Mouse (Mus musculus): ENCODE data around the gene C730034F03Rik. TPM values are rescaled to one million over a fixed set of nuclear protein-coding genes. Genes with fewer than 3 reads are reported as not detected.
"Not testable (repeated sequence)": the region's sequence is repeated elsewhere in the genome, so short reads cannot be mapped to it uniquely, and the experiment has no call there.

C730034F03Rik gene
- polyA plus RNA-seq, 1 experiment from 2014 or later = 6.7 TPM

GRCm38 (mm10) chr15:89421938-89422337, 7.5 kb upstream of the C730034F03Rik start:
- no peak overlapping the region for H3K4me2 ChIP-seq
- 0 out of 2 replicates have a peak, but pooled peaks cover 3% of the 10 kb centered on the region for H3K4me1 ChIP-seq
- H3K27ac ChIP-seq = no peak overlapping the region
- no peak overlapping the region for H3K4me3 ChIP-seq
- H3K9me3 ChIP-seq (replicated peaks) = no peaks in the 10 kb centered on the region
- 95% methylated on average over 9 of the region's 9 CpGs for WGBS
- H3K9ac ChIP-seq = no peak overlapping the region
- H3K27me3 ChIP-seq = no peaks in the 10 kb centered on the region
- H3K36me3 ChIP-seq (ENCODE audit: poor library complexity, severe bottlenecking) = peaks cover 77% of the 10 kb centered on the region
- ATAC-seq = no peak

- 89% methylated on average over 8 of the region's 8 CpGs for WGBS
- no peak for ATAC-seq
These were observed 4.8 kb upstream of the C730034F03Rik start for GRCm38 (mm10) chr15:89424621-89425020.

GRCm38 (mm10) chr15:89425711-89426121, 3.7 kb upstream of the C730034F03Rik start, which contains the start of gene Cpt1b:
Cpt1b (minus strand) TSS chr15:89425863.
- peaks cover 13% of the 10 kb centered on the region for H3K4me1 ChIP-seq
- H3K4me2 ChIP-seq = no peak within 1 kb of the TSS
- peaks cover 53% of the 10 kb centered on the region for H3K36me3 ChIP-seq (ENCODE audit: poor library complexity, severe bottlenecking)
- no peaks in the 10 kb centered on the region for H3K9me3 ChIP-seq (replicated peaks)
- no peak within 1 kb of the TSS for H3K9ac ChIP-seq
- no peak within 1 kb of the TSS for H3K27ac ChIP-seq
- H3K4me3 ChIP-seq = no peak within 1 kb of the TSS
- H3K27me3 ChIP-seq = no peaks in the 10 kb centered on the region
- no peak for ATAC-seq
- WGBS = 24% methylated on average over 6 of the region's 6 CpGs

More at GRCm38 (mm10) chr15:89424621-89425020, 4.8 kb upstream of the C730034F03Rik start:
- Histone ChIP-seq H3K27me3 (no peaks in the 10 kb centered on the region), H3K36me3 (ENCODE audit: poor library complexity, severe bottlenecking) (peaks cover 64% of the 10 kb centered on the region), H3K4me2 (no peak overlapping the region), H3K9me3 (replicated peaks) (no peaks in the 10 kb centered on the region), H3K4me1 (peaks cover 13% of the 10 kb centered on the region), H3K9ac (no peak overlapping the region), H3K27ac (no peak overlapping the region), H3K4me3 (no peak overlapping the region)

DNA sequence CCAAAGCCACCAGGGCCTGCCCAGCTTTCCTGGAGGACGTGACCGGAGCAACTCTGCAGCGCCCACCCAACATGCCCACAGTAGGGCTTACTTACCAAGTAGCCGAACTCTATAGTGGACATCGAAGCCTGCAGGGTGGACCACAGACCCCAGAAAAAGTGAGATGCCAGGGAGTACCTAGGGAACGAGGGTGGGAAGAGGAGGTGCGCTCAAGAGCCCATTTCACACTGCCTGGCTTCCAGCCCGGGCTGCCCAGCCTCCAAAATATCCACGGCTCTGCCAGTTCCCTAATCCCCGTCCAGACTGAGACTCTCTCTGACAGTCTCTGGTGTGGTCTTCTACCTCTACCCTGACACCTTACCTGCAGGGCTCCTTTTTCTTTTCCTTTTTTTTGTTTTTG, 2.7 kb upstream of the C730034F03Rik start:
- Histone ChIP-seq H3K4me3 (no peak overlapping the region), H3K27ac (no peak overlapping the region), H3K36me3 (ENCODE audit: poor library complexity, severe bottlenecking) (peaks cover 51% of the 10 kb centered on the region), H3K27me3 (no peaks in the 10 kb centered on the region), H3K9me3 (replicated peaks) (no peaks in the 10 kb centered on the region), H3K4me2 (no peak overlapping the region), H3K9ac (no peak overlapping the region), H3K4me1 (peaks cover 18% of the 10 kb centered on the region)
- 90% methylated on average over 10 of the region's 10 CpGs for WGBS
- ATAC-seq = no peak

DNA sequence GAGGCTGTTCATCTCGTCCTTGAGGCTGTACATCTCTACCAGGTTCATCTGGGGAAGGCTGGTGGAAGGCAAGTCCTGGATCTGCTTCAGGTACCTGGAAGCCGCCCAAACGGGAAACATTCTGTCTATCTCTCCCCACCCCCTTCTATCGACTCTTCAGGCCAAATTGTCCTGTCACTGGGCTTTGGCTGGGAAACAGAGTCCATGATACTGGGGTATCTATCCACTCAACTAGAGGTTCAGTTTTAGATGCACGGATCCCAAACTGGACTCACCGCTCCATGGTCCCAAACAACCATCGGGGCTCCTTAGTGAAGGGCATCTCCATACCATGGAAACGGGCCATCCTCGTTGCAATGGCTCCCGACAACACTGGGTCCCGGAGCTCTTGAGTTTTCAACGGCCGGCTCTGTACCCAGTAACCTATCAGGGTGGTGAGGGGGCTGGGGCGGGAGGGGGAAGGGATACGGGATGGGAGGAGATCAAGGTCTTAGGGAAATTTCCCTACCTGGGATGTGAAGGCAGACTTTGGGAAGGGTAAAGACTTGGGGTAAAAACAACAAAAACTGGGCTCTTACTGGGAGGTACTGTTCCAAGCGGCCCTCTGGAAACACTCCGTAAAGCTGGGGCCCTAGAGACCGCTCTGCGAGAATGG, 1.1 kb upstream of the C730034F03Rik start:
- Histone ChIP-seq H3K4me1 (peaks cover 18% of the 10 kb centered on the region), H3K4me2 (peak overlapping the region; percentile 93), H3K36me3 (ENCODE audit: poor library complexity, severe bottlenecking) (peaks cover 46% of the 10 kb centered on the region), H3K4me3 (peak overlapping the region; percentile 73), H3K9me3 (replicated peaks) (no peaks in the 10 kb centered on the region), H3K27me3 (no peaks in the 10 kb centered on the region), H3K27ac (no peak overlapping the region; the same call in 1 of the 2 replicates), H3K9ac (peak overlapping the region; percentile 80)
- 80% methylated on average over 19 of the region's 19 CpGs for WGBS
- ATAC-seq = no peak

- ATAC-seq = peak; percentile 69
- 2% methylated on average over 22 of the region's 22 CpGs for WGBS
These were observed 503 bp upstream of the C730034F03Rik start for GRCm38 (mm10) chr15:89428821-89429351.

DNA sequence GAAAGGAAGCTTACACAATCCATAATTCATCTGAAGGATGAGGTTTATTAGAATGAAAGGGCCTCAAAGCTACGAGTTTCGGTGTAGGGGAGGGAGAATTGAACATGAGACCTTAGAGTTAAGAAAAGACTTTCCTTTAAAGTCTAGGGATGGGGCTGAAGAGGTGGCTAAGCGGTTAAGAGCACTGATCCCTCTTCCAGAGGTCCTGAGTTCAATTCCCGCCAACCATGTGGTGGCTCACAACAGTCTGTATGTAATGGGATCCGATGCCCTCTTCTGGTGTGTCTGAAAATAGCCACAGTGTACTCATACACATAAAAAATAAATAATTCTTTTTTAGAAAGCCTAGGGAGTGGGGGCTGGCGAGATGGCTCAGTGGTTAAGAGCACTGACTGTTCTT, 952 bp downstream of the C730034F03Rik start:
- no peak for ATAC-seq
- no peaks in the 10 kb centered on the region for H3K9me3 ChIP-seq (replicated peaks)
- peaks cover 18% of the 10 kb centered on the region for H3K4me1 ChIP-seq
- peak overlapping the region; percentile 92 for H3K27ac ChIP-seq
- H3K27me3 ChIP-seq = no peaks in the 10 kb centered on the region
- H3K9ac ChIP-seq = peak overlapping the region; percentile 80
- peak overlapping the region; percentile 93 for H3K4me2 ChIP-seq
- peak overlapping the region; percentile 73 for H3K4me3 ChIP-seq
- WGBS = 46% methylated on average over 6 of the region's 6 CpGs
- H3K36me3 ChIP-seq (ENCODE audit: poor library complexity, severe bottlenecking) = peaks cover 28% of the 10 kb centered on the region

More at GRCm38 (mm10) chr15:89428821-89429351, 503 bp upstream of the C730034F03Rik start:
- Histone ChIP-seq H3K9ac (peak overlapping the region; percentile 80), H3K4me3 (peak overlapping the region; percentile 73), H3K27ac (peak overlapping the region; percentile 92), H3K27me3 (no peaks in the 10 kb centered on the region), H3K36me3 (ENCODE audit: poor library complexity, severe bottlenecking) (peaks cover 40% of the 10 kb centered on the region), H3K4me2 (peak overlapping the region; percentile 93), H3K4me1 (peaks cover 18% of the 10 kb centered on the region), H3K9me3 (replicated peaks) (no peaks in the 10 kb centered on the region)

DNA sequence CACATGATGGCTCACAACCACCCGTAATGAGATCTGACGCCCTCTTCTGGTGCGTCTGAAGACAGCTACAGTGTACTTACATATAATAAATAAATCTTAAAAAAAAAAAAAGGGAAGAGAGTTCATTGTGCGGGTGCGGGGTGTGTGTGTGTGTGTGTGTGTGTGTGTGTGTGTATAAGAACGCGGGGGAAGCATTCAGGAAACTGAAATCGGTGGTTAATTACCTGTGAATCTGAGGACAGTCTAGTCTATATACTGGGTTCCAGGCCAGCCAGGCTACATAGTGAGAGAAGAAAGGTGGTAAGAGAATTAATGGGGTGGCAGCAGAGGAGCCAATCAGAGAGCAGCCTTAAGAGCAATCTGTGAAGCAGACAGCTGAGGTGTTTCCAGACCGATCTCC, 1.4 kb downstream of the C730034F03Rik start:
- 78% methylated on average over 8 of the region's 9 CpGs for whole genome bisulfite sequencing
- peaks cover 24% of the 10 kb centered on the region for H3K36me3 ChIP-seq (ENCODE audit: poor library complexity, severe bottlenecking)
- H3K27ac ChIP-seq; H3K4me3 ChIP-seq; H3K9me3 ChIP-seq (replicated peaks); H3K27me3 ChIP-seq; ATAC-seq; H3K9ac ChIP-seq: not testable (repeated sequence)
- 0 out of 2 replicates have a peak overlapping the region, but pooled peaks have one; percentile 93 for H3K4me2 ChIP-seq
- H3K4me1 ChIP-seq = peaks cover 16% of the 10 kb centered on the region

DNA sequence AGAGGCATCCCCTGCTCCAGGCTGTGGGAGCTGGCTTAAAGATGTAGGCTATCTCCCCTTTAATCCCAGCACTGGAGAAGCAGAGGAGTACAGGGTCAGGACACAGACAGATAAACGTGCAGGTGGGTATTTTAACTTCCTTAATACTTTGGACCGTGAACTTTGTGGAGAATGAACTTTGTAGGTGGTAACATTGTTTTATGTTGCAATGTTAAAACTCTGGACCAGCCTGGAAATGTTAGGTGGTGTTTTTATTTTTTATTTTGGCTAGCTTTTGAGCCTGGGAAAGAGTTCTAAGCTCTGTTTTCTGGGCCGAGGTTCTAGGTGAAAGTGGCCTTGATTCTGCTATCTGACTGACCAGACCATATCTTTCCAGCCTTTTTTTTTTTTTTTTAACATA, 1.9 kb downstream of the C730034F03Rik start:
- 86% methylated on average over 3 of the region's 3 CpGs for WGBS
- Histone ChIP-seq H3K9ac (no peak overlapping the region), H3K9me3 (replicated peaks) (no peaks in the 10 kb centered on the region), H3K36me3 (ENCODE audit: poor library complexity, severe bottlenecking) (peaks cover 19% of the 10 kb centered on the region), H3K4me1 (peaks cover 16% of the 10 kb centered on the region), H3K4me2 (no peak overlapping the region), H3K27me3 (no peaks in the 10 kb centered on the region), H3K27ac (no peak overlapping the region), H3K4me3 (no peak overlapping the region)
- ATAC-seq = no peak

GRCm38 (mm10) chr15:89431806-89432205, 2.4 kb downstream of the C730034F03Rik start:
- Histone ChIP-seq H3K27me3 (no peaks in the 10 kb centered on the region), H3K36me3 (ENCODE audit: poor library complexity, severe bottlenecking) (peaks cover 13% of the 10 kb centered on the region), H3K9me3 (replicated peaks) (no peaks in the 10 kb centered on the region), H3K4me3 (no peak overlapping the region), H3K9ac (no peak overlapping the region), H3K4me1 (peaks cover 16% of the 10 kb centered on the region), H3K27ac (no peak overlapping the region), H3K4me2 (no peak overlapping the region)
- no peak for ATAC-seq
- WGBS = 96% methylated on average over 6 of the region's 6 CpGs

GRCm38 (mm10) chr15:89432946-89433345, 3.6 kb downstream of the C730034F03Rik start:
- ATAC-seq = no peak
- Histone ChIP-seq H3K9me3 (replicated peaks) (no peaks in the 10 kb centered on the region), H3K27ac (no peak overlapping the region), H3K4me1 (peaks cover 14% of the 10 kb centered on the region), H3K9ac (no peak overlapping the region), H3K36me3 (ENCODE audit: poor library complexity, severe bottlenecking) (peaks cover 2% of the 10 kb centered on the region), H3K4me3 (no peak overlapping the region), H3K27me3 (no peaks in the 10 kb centered on the region), H3K4me2 (no peak overlapping the region)
- WGBS = 78% methylated on average over 4 of the region's 4 CpGs

DNA sequence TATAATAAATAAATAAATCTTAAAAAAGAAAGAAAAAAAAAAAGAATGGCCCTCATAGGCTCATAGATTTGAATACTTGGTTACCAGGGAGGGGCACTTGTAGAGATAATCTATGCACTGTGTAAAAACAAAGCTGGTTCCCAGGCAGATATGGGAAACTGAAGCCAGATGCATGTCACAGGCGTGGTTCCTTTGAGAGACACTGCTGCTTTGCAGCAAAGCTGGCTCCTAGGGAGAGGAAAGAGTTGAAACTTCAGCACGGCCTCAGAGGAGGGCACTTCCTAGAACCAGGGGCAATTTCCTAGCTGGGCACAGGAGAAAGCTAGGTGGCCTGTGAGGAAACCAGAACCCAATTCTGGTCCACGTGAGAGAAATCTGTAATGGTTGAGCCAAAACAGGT, 4.7 kb downstream of the C730034F03Rik start:
- 71% methylated on average over 3 of the region's 3 CpGs for WGBS
- ATAC-seq = no peak
- Histone ChIP-seq H3K27ac (no peak overlapping the region), H3K4me3 (no peak overlapping the region), H3K27me3 (no peaks in the 10 kb centered on the region), H3K4me1 (0 out of 2 replicates have a peak, but pooled peaks cover 5% of the 10 kb centered on the region), H3K36me3 (ENCODE audit: poor library complexity, severe bottlenecking) (no peaks in the 10 kb centered on the region), H3K9ac (no peak overlapping the region), H3K9me3 (replicated peaks) (no peaks in the 10 kb centered on the region), H3K4me2 (no peak overlapping the region)
